Mouse (Mus musculus) CD4-positive, CD25-positive, alpha-beta regulatory T cell, adult 4 months (primary cell): Measurements from ENCODE around the gene Otop2. TPM values are rescaled to one million over a fixed set of nuclear protein-coding genes. Genes with fewer than 3 reads are reported as not detected.
A peak's percentile ranks its signal among the peaks of the same experiment; 100 is the strongest.

Experiments used
- ATAC-seq: one replicate; pipeline ENCODE4 v1.8.0; 2017
- polyA plus RNA-seq, 2 experiments: library from polyadenylated mRNA; unstranded; fragments of 100-300 nt; shearing (Covaris generic); gene quantifications; one replicate each; pipeline ENCODE4 v1.2.1; 2017

Gene Otop2
- polyA plus RNA-seq, 2 experiments from 2014 or later = not detected

- no peak for ATAC-seq
Observed at GRCm38 (mm10) chr11:115349976-115350375, 43.0 kb downstream of the Otop2 start.

GRCm38 (mm10) chr11:115353375-115353774 is 46.4 kb downstream of the Otop2 start:
- ATAC-seq = no peak

DNA sequence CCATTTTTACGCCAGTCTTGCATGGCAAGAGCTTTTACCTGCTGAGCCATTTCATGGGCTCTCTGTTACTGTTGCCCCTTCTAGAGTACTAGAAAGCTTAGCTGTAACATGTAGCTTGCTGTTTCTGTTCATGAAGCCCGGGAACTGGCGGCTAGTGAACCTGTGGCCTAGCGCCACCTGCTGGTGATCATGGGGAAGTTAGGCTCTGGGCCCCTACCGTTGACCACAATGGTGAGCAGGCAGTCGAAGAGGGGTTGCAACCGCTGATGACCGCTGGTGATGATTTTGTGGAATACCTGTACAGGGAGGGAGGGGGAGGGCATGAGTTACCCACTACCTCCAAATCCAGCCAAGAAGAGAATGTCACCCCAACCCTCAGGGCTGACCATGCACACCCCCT is 47.2 kb downstream of the Otop2 start:
- peak; percentile 62 for ATAC-seq

GRCm38 (mm10) chr11:115358468-115358867 is 51.5 kb downstream of the Otop2 start:
- peak; percentile 57 for ATAC-seq

GRCm38 (mm10) chr11:115359293-115359692 is 52.3 kb downstream of the Otop2 start:
- ATAC-seq = no peak

DNA sequence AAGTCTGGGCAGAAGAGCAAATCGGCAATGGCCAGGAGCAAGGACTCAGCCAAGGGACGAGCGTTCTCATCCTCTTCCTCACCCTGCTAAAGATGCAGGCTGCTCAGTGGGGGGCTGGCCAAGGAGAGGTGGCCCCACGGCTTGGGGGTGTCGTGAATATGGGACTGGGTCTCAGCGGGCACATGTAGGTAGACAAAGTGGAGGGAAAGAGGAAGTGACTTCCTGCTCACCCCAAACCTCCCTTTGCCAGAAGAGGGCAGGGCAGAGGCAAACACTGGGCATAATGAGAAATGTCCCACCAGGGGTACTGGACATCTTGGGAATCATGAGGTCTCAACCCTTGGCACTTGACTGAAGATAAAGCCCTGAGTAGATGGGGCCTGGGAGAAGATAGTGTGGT is 52.8 kb downstream of the Otop2 start:
- no peak for ATAC-seq

DNA sequence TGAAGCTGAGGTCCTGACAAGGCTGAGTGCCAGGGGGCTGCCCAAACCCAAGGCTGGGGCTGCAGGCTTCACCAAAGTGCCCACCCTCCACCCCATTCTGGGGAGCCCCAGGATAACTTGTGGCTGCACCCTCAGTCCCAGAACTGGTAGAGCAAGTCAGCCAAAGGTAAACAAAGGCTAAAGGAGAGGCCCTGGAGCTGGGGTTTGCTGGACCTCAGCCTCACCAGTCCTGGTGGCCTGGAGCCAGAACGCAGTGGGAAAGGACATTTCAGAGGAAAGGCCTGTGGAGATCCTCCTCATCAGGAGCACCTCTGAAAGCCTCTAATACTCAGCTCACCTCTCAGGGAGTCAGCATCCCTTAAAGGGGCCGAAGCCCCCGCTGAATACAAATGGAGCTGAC is 57.2 kb downstream of the Otop2 start:
- no peak for ATAC-seq

DNA sequence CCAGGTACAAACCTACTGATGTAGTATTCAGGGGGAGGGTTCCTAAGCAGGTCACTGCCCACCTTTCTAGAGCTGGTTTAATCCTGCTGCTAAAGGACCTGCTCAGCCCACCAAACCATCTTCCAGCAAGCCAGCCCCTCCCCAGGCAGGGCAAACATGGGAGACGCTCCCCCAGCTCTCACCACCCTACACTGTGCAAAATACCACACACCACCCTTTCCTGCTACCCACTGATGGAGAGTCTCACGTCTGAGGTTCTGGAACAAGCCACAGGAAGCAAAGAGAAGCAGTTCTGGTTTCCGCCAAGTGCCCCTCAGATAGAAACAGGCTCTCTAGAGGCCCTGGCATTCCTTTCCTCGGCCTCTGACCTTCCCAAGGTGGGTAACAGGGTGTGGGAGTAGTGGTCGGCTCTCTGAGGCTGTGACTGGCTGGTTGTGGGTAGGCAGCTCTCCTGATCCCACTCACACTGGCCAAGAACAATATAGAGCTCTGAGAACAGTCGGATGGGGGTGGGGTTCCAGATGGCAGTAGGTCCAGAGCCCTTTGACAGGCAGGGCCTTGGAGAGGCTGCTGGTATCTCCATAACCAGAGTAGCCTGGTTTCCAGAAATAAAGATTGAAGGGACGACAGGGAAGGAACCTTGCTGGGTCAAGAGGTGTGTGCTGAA is 59.2 kb downstream of the Otop2 start:
- ATAC-seq = no peak

GRCm38 (mm10) chr11:115366706-115367394 is 59.9 kb downstream of the Otop2 start:
- no peak for ATAC-seq

DNA sequence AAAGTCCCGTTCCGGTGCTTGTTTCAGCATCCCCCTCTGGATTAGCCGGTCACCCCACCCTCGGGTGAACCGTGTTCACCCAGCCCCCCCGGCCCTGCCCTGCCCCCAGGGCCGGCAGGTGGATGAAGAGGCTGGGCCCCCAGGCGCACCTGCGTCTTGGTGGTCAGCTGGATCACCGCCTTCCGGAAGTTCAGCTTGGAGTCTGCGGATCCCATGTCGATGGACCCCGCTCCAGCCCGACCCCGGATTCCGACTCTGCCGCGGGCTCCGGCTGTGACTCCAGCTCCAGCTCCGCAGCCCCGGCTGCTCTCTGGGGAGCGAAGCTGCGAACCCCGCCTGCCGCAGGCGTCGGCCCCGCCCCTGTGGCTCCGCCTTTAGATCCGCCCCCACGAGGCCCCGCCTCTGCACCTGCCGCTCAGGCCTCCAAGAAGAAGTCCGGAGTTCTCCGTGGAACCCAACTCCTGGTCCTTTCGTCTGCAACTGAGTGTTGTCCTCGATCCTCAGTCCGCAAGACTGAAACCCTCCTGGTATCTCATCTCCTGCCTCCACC is 60.5 kb downstream of the Otop2 start, which contains the start of gene Hid1:
Gene Hid1 (minus strand): TSS at position 362 of the 550 bp plus-strand sequence.
- peak; percentile 88 for ATAC-seq

GRCm38 (mm10) chr11:115370368-115370767 is 63.4 kb downstream of the Otop2 start:
- no peak for ATAC-seq

DNA sequence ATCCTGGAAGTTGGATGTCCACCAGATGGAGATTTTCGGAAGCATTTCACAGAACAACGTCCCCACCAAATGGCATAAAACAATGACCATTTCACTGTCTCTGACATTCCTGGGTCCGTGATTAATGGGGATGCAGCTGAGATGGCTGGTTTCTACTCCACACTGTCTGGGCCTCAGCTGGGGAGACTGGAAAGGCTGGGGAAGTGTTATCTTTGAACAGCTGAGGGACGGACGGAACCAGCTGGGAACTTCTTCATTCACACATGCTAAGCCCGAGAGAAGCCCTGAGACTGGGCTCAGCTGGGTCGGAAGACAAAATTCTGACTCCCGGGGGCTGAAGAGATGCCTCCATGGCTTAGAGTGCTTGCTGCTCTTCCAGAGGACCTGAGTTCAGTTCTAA is 64.4 kb downstream of the Otop2 start:
- no peak for ATAC-seq

GRCm38 (mm10) chr11:115372015-115372414 is 65.1 kb downstream of the Otop2 start:
- ATAC-seq = no peak

- ATAC-seq = no peak
Observed at GRCm38 (mm10) chr11:115372737-115373136, 65.8 kb downstream of the Otop2 start.

GRCm38 (mm10) chr11:115373805-115374694 is 67.1 kb downstream of the Otop2 start:
- ATAC-seq = no peak

DNA sequence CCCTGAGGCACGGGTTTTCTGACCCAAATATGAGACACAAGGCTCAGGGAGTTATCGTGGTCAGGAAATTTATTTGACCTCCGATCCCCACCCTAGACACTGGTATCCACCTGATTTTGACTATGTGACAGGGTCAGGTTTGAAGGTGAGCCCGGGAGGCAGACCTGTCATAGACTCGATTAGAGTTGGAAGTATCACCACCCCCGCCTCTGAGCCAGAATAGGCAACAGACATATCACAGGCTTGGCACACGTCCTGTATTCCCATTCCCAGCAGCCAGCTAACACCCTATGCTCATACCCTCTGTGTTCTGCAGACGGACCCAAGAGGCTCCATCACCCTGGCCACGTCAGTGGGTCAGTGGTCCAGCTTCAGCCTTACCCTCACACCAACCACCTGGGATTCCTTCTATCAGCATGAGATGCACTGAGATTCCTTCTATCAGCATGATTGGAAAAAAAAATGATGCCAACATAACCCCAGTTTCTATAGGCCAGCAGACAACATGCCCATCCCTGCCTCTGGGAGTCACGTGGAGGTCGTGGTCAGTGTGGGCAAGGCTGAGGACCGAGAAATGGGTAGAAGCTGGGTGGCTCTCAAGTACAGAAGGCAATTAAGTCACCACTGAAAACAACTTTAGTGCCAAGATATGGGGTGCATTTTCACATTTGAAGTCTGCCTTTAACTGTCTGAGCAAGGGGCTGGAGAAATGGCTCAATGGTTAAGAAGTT is 67.9 kb downstream of the Otop2 start:
- ATAC-seq = no peak

- ATAC-seq = no peak
Observed at GRCm38 (mm10) chr11:115376722-115377121, 69.8 kb downstream of the Otop2 start.

DNA sequence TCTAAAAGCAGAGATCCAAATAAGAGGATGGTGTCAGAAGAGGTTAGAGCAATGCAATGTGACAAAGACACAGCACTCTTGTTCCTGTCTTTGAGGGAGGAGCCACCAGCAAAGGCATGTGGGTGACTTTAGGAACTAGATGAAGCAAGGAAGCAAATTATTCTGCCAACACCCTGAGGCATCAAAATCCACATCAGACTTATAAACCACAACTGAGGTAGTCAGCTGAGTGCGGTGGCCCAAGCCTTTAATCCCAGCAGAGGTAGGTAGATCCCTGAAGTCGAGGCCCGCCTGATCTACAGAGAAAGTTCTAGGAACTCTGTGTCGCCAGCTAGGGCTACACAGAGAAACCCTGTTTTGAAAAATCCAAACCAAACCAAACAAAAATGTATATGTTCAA is 70.3 kb downstream of the Otop2 start:
- ATAC-seq = no peak

DNA sequence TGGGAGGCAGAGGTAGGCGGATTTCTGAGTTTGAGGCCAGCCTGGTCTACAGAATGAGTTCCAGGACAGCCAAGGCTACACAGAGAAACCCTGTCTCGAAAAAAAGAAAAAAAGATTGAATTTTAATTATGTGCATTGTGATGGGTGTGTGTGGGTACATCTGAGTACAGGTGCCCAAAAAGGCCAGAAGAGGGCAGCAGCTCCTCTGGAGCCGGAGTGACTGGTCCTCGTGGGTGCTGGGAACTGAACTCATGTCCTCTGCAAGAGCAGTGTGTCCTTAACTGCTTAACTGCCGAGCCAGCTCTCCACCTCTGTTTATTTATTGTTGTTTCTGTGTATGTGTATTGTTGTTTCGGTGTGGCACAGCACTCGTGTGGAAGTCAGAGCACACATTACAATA is 70.9 kb downstream of the Otop2 start:
- ATAC-seq = no peak

- ATAC-seq = no peak
Observed at GRCm38 (mm10) chr11:115381276-115381675, 74.3 kb downstream of the Otop2 start.
